ENCODE assay signal across 9 mouse cellular contexts in the genomic region with DNA sequence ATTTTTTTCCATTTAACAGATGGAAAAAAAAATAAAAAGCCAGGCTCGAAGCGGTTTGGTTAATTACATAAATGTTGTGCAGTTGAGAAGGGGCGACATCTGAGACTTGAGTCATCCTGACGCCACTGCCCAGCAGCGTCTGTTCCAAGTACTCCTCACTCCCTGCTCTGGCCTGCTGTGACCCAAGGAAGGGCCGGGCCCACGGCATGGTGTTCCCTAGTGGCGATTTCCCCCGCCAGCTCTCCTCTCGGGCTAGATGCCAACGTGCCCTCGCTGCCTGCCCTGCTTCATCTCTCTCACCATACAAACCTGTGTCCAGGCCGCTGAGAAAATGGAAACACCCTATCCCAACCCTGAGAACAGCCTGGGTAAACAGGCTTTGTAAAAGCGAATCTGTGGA. TPM values are rescaled to one million over a fixed set of nuclear protein-coding genes. Genes with fewer than 3 reads are reported as not detected.
DNase-seq lines count a peak whose midpoint lies in the region; ATAC-seq and TF ChIP-seq lines count a peak whose summit lies in the region.
"Had no signal": no experiment of that assay in that cellular context is flagged by ENCODE, and none has a peak within 500 bp of the region (broad histone marks: within the 10 kb centered on the region; RNA-seq: fewer than 3 reads in every experiment).

No protein-coding gene starts in this region.

- 68% methylated on average over 14 of the region's 14 CpGs for WGBS in heart, embryonic 10.5 days
- 63% methylated on average over 14 of the region's 14 CpGs for WGBS in kidney, embryonic 16.5 days
- 63% methylated on average over 14 of the region's 14 CpGs for WGBS in stomach, embryonic 16.5 days
- WGBS in thymus, adult 2 months: 76% methylated on average over 14 of the region's 14 CpGs

- H3K27me3 ChIP-seq in heart, embryonic 10.5 days (ENCODE audit: insufficient read depth, poor library complexity, severe bottlenecking): peaks cover 58% of the 10 kb centered on the region
- peaks cover 16% of the 10 kb centered on the region for H3K27me3 ChIP-seq in kidney, embryonic 16.5 days (ENCODE audit: insufficient read depth, low read length)
- no peaks in the 10 kb centered on the region for H3K27me3 ChIP-seq in stomach, embryonic 16.5 days (ENCODE audit: control insufficient read depth, insufficient read depth, low read length)
- H3K27me3 ChIP-seq in thymus, adult 2 months (ENCODE audit: control insufficient read depth, insufficient read depth, low read length): peaks cover 10% of the 10 kb centered on the region; the same call in 1 of the 2 replicates

- 0 out of 2 replicates have a peak, but pooled peaks cover 3% of the 10 kb centered on the region for H3K9me3 ChIP-seq in heart, embryonic 10.5 days
- H3K9me3 ChIP-seq in kidney, embryonic 16.5 days (ENCODE audit: low read length): no peaks in the 10 kb centered on the region
- peaks cover 4% of the 10 kb centered on the region; the same call in 1 of the 2 replicates for H3K9me3 ChIP-seq in stomach, embryonic 16.5 days (replicated peaks; ENCODE audit: control insufficient read depth, low read length)
- H3K9me3 ChIP-seq: liver, embryonic 13.5 days had no signal

- TF ChIP-seq POLR2A in thymus, adult 2 months (IDR thresholded peaks at IDR 0.05; ENCODE audit: control insufficient read depth, extremely low read depth, insufficient read depth, low read length, poor library complexity): no peak

- peak overlapping the region; percentile 92 for H3K4me2 ChIP-seq in kidney, embryonic 16.5 days (replicated peaks; ENCODE audit: low read depth, low read length)
- H3K4me2 ChIP-seq in stomach, embryonic 16.5 days (ENCODE audit: low read depth, low read length): peak overlapping the region; percentile 84

- H3K36me3 ChIP-seq in heart, embryonic 10.5 days: no peaks in the 10 kb centered on the region
- H3K36me3 ChIP-seq in kidney, embryonic 16.5 days (ENCODE audit: insufficient read depth, low read length): no peaks in the 10 kb centered on the region
- no peaks in the 10 kb centered on the region for H3K36me3 ChIP-seq in stomach, embryonic 16.5 days (ENCODE audit: control insufficient read depth, insufficient read depth, low read length)
- H3K36me3 ChIP-seq in thymus, adult 2 months (ENCODE audit: control insufficient read depth, insufficient read depth, low read length): no peaks in the 10 kb centered on the region
- H3K36me3 ChIP-seq: liver, embryonic 13.5 days had no signal

- peaks cover 19% of the 10 kb centered on the region for H3K4me1 ChIP-seq in heart, embryonic 10.5 days
- peaks cover 9% of the 10 kb centered on the region; the same call in 1 of the 2 replicates for H3K4me1 ChIP-seq in kidney, embryonic 16.5 days (ENCODE audit: insufficient read depth, low read length)
- H3K4me1 ChIP-seq in stomach, embryonic 16.5 days (ENCODE audit: control insufficient read depth, insufficient read depth, low read length): 0 out of 2 replicates have a peak, but pooled peaks cover 3% of the 10 kb centered on the region
- no peaks in the 10 kb centered on the region for H3K4me1 ChIP-seq in thymus, adult 2 months (replicated peaks; ENCODE audit: control insufficient read depth, insufficient read depth, low read length)

- no peak for ATAC-seq in kidney, embryonic 16.5 days (ENCODE audit: low FRiP score, low TSS enrichment)
- ATAC-seq in stomach, embryonic 16.5 days (ENCODE audit: insufficient read depth, low FRiP score): no peak
- ATAC-seq in frontal cortex, adult (ENCODE audit: low TSS enrichment): no peak

- H3K4me3 ChIP-seq in heart, embryonic 10.5 days: peak overlapping the region; percentile 69; the same call in 1 of the 2 replicates
- peak overlapping the region; percentile 69 for H3K4me3 ChIP-seq in kidney, embryonic 16.5 days (ENCODE audit: low read length)
- H3K4me3 ChIP-seq in stomach, embryonic 16.5 days (replicated peaks; ENCODE audit: low read length): peak overlapping the region; percentile 68
- no peak overlapping the region for H3K4me3 ChIP-seq in thymus, adult 2 months (ENCODE audit: control insufficient read depth, insufficient read depth, low read length)

- H3K9ac ChIP-seq in kidney, embryonic 16.5 days (replicated peaks; ENCODE audit: low read length): no peak overlapping the region
- no peak overlapping the region for H3K9ac ChIP-seq in stomach, embryonic 16.5 days (ENCODE audit: low read length)

- peak; percentile 21 for DNase-seq in retina, postnatal 1 day
- no peak for DNase-seq in retina, embryonic 14.5 days (ENCODE audit: low spot score)
- DNase-seq in heart, embryonic 10.5 days (ENCODE audit: low spot score): no peak
- DNase-seq in embryo, embryonic 9.5 days (ENCODE audit: extremely low spot score): no peak
- DNase-seq in thymus, adult 2 months: no peak
- DNase-seq: liver, embryonic 13.5 days had no signal

- TF ChIP-seq CTCF in thymus, adult 2 months (IDR thresholded peaks at IDR 0.05; ENCODE audit: borderline replicate concordance, control insufficient read depth, extremely low read depth, insufficient read depth, low read length, poor library complexity): no peak

- no peak overlapping the region for H3K27ac ChIP-seq in heart, embryonic 10.5 days
- H3K27ac ChIP-seq in kidney, embryonic 16.5 days (ENCODE audit: low read length): no peak overlapping the region
- H3K27ac ChIP-seq in stomach, embryonic 16.5 days (ENCODE audit: low read length): no peak overlapping the region
- no peak overlapping the region for H3K27ac ChIP-seq in thymus, adult 2 months (ENCODE audit: control insufficient read depth, insufficient read depth, low read length)
- H3K27ac ChIP-seq: liver, embryonic 13.5 days had no signal

RNA-seq across cellular contexts. Expression of a gene that starts 0.5 kb away (rescaled TPM):
- not detected in 2 replicates for polyA plus RNA-seq in heart, embryonic 10.5 days (2016; fragmentation: Nextera tagmentation; extraction: Ambion mirVana)
- polyA plus RNA-seq in kidney, embryonic 16.5 days (2015; fragmentation: Nextera tagmentation; extraction: Ambion mirVana): 22.9 and 26.8 TPM in 2 replicates
- 15.3 and 16.9 TPM in 2 replicates for polyA plus RNA-seq in stomach, embryonic 16.5 days (2015; fragmentation: Nextera tagmentation; extraction: Ambion mirVana)
- 5.4 and 6.4 TPM in 2 replicates for polyA plus RNA-seq in thymus, adult 2 months (2012; rRNA removed)
